Mouse (Mus musculus) G1E (cell line): ENCODE measurements around the gene Robo4.

Experiments used
- CTCF ChIP-seq: IDR thresholded peaks from 2 replicates; pipeline ENCODE4 v1.5.1; 2012; ENCODE audit warnings: low read depth, low read length, inconsistent platforms, mixed read lengths
- GATA1 ChIP-seq: IDR thresholded peaks from 2 replicates; pipeline ENCODE4 v1.6.1; 2012; ENCODE audit warnings: borderline replicate concordance, low read length, inconsistent platforms, mixed read lengths
- POLR2AphosphoS5 ChIP-seq: IDR thresholded peaks from 2 replicates; pipeline ENCODE4 v1.6.1; 2012; ENCODE audit warnings: low read depth, low read length, inconsistent platforms; ENCODE audit not compliant: insufficient replicate concordance
- TAL1 ChIP-seq: conservative IDR thresholded peaks from 2 replicates; pipeline ENCODE4 v1.6.1; 2012; ENCODE audit warnings: low read depth, low read length, inconsistent platforms, mixed read lengths

DNA sequence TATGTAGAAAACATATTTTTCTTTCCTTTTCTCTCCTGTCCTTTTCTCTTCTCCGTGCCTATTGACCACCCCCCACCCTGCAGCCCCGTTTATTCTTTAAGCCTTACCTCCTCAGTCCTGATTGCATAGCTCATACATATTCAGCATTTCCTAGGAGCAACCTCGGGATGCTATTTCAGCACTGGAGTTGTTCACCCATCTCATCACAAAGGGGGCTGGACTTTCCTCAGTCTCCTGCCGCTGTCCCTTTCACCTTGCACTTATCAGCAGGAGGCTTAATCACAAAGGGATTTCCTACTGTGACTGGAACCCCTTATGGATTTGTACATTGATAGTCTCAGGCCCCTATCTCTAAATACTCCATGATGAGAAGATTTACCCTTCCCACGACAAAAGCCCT, 50.7 kb downstream of the Robo4 start:
- TF ChIP-seq CTCF (no peak), TAL1 (no peak), POLR2AphosphoS5 (no peak), GATA1 (no peak)
